Mouse (Mus musculus) hematopoietic stem cell, adult 5-6 weeks (primary cell): Measurements from ENCODE around the gene Zcchc7. TPM values are rescaled to one million over a fixed set of nuclear protein-coding genes. Genes with fewer than 3 reads are reported as not detected.
"Not testable (repeated sequence)": the region's sequence is repeated elsewhere in the genome, so short reads cannot be mapped to it uniquely, and the experiment has no call there.

Experiments used
- ATAC-seq, 2 experiments: fragments of 125-278 bp in 1 of 2; replicated peaks in 1 of 2; 2 replicates each; pipeline ENCODE4 v1.8.0; 2016 to 2017; ENCODE audit warnings: inconsistent platforms in 2 of 2, mild to moderate bottlenecking in 2 of 2, moderate number of reproducible peaks in 2 of 2, low read depth in 1 of 2, moderate TSS enrichment in 1 of 2; ENCODE audit not compliant: low FRiP score in 2 of 2, poor library complexity in 2 of 2, severe bottlenecking in 2 of 2, insufficient read depth in 1 of 2, low TSS enrichment in 1 of 2
- total RNA-seq: library from RNA; stranded (forward); fragments of 172-1452, 232-1000 nt; gene quantifications from 2 replicates; pipeline ENCODE4 v1.2.3, GENCODE M21; 2017

Zcchc7 gene
- total RNA-seq, 1 experiment from 2014 or later = 223 TPM

GRCm38 (mm10) chr4:44938359-44939340 is 183.0 kb downstream of the Zcchc7 start:
- no peak for ATAC-seq

GRCm38 (mm10) chr4:44939576-44940249 is 184.0 kb downstream of the Zcchc7 start:
- no peak for ATAC-seq

GRCm38 (mm10) chr4:44940286-44940685 is 184.6 kb downstream of the Zcchc7 start:
- ATAC-seq = no peak

- no peak for ATAC-seq
These were observed 186.6 kb downstream of the Zcchc7 start for GRCm38 (mm10) chr4:44942237-44942636.

- no peak for ATAC-seq
These were observed 187.8 kb downstream of the Zcchc7 start for GRCm38 (mm10) chr4:44943480-44943879.

- peak in 1 of 2 experiments; percentile 53; a peak in 2 of 4 replicates for ATAC-seq
These were observed 188.9 kb downstream of the Zcchc7 start for GRCm38 (mm10) chr4:44944426-44945075.

- not testable (repeated sequence) for ATAC-seq
These were observed 190.4 kb downstream of the Zcchc7 start for GRCm38 (mm10) chr4:44946126-44946525.

GRCm38 (mm10) chr4:44947464-44947863 is 191.8 kb downstream of the Zcchc7 start:
- no peak for ATAC-seq

- ATAC-seq = no peak
These were observed 192.6 kb downstream of the Zcchc7 start for GRCm38 (mm10) chr4:44948314-44948713.

GRCm38 (mm10) chr4:44953041-44953440 is 197.4 kb downstream of the Zcchc7 start:
- no peak for ATAC-seq

- no peak for ATAC-seq
These were observed 203.1 kb downstream of the Zcchc7 start for GRCm38 (mm10) chr4:44958776-44959175.

- no peak for ATAC-seq
These were observed 203.5 kb downstream of the Zcchc7 start for GRCm38 (mm10) chr4:44959220-44959619.

GRCm38 (mm10) chr4:44963156-44963555 is 207.5 kb downstream of the Zcchc7 start:
- peak in 1 of 2 experiments; percentile 27; a peak in 1 of 4 replicates for ATAC-seq

GRCm38 (mm10) chr4:44965175-44965574 is 209.5 kb downstream of the Zcchc7 start:
- ATAC-seq = no peak

GRCm38 (mm10) chr4:44965736-44966135 is 210.1 kb downstream of the Zcchc7 start:
- ATAC-seq = no peak

- no peak for ATAC-seq
These were observed 211.7 kb downstream of the Zcchc7 start for GRCm38 (mm10) chr4:44967402-44967801.

- no peak for ATAC-seq
These were observed 214.4 kb downstream of the Zcchc7 start for GRCm38 (mm10) chr4:44970056-44970455.
